Mouse (Mus musculus) brain, embryonic 14.5 days (tissue): Measurements from ENCODE around the gene Dock8. TPM values are rescaled to one million over a fixed set of nuclear protein-coding genes. Genes with fewer than 3 reads are reported as not detected.
"Not testable (repeated sequence)": the region's sequence is repeated elsewhere in the genome, so short reads cannot be mapped to it uniquely, and the experiment has no call there.

Source experiments
- DNase-seq: peaks from one replicate; pipeline ENCODE4 v3.0.0-alpha.2; 2011; ENCODE audit warnings: low read depth
- CTCF ChIP-seq: fragments of 200-500 bp; IDR thresholded peaks from 2 replicates; pipeline ENCODE4 v1.5.1; 2012; ENCODE audit warnings: inconsistent platforms, mild to moderate bottlenecking, moderate library complexity, borderline replicate concordance; ENCODE audit not compliant: insufficient read depth, insufficient read length; ENCODE audit errors: extremely low read depth
- POLR2A ChIP-seq: fragments of 200-500 bp; IDR thresholded peaks from 2 replicates; pipeline ENCODE4 v1.6.1; 2012; ENCODE audit warnings: mild to moderate bottlenecking, inconsistent platforms, borderline replicate concordance; ENCODE audit not compliant: poor library complexity, insufficient read depth, insufficient read length, severe bottlenecking; ENCODE audit errors: extremely low read depth
- polyA plus RNA-seq: library from polyadenylated mRNA; depleted of rRNA; stranded (reverse); fragments of >200 nt; gene quantifications from 2 replicates; pipeline ENCODE4 v1.2.3, GENCODE M21; 2012

Gene Dock8
- polyA plus RNA-seq, 1 experiment, result 1.2 TPM

DNA sequence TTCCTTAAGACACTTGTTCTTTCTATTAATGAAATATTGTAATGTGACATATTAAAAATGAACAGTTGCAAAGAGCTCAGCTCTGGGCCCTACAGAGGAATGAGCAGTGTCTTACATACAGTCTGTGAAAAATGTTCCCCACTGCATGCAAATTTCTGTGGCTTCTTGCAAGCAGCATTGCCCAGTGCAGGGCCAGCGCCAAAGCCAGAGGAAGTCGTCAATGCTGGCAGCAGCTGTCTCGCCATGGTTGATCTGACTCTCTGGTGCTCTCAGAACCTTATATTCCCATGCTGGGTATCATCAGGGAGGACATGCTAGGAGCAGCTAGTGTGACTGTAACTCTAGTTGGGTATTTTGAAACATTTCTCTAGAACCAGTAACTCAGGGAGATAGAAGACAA is 3.5 kb downstream of the Dock8 start:
- TF ChIP-seq POLR2A (no peak), CTCF (no peak)
- no peak for DNase-seq

DNA sequence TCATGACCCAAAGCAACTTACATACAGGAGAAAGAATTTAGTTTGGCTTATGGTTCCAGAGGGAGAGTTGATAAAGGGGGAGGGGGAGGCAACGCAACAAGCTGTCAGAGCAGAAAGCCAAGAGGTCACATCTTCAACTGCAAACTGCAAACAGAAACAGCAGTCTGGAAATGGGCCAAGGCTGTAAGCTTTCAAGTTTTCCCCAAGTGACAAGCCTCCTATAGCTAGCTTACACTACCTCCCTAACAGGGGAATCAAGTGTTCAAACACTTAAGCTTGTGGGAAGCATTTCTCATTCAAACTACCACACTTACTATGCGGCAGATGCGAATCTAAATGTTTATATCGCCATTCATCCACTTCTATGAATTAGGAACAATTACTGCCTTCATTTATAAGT is 4.5 kb downstream of the Dock8 start:
- peak; percentile 61 for DNase-seq
- no peak for TF ChIP-seq POLR2A
- no peak for TF ChIP-seq CTCF

DNA sequence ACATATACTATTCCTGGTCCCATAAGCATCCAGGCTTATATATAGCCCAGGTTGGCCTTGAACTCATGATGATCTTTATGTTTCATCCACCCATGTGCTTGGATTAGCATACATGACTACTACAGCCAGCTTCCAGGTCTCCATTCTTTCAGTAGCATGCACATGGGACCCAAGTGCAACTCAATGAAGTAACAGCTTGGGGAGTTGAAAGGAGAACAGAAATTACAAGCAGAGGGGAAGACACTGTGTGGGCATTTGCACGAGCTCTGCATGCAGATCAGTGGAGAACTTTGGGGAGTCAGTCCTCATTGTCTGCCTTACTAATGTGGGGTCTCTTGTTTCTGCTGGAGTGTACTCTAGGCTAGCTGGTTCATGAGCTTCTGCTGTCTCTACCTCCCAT is 7.4 kb downstream of the Dock8 start:
- no peak for TF ChIP-seq CTCF
- no peak for TF ChIP-seq POLR2A
- DNase-seq, result no peak

DNA sequence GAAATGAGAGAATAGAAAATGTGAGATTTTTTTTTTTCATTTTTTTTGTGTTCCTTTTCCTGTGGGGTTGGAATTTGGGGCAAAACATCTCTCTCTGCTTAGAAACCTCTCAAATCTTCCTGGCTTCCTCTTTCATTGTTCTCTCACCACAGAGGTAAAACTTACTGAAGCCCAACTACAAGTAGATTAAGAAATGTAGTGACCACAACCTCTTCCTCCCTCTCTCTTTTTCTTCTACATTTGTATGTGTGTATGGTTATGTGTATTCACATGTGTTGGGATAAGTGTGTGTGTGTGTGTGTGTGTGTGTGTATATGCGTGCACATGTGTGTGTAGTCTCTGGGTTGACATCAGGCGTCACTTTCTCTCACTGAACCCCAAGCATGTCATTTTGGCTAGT is 9.2 kb downstream of the Dock8 start:
- no peak for DNase-seq

DNA sequence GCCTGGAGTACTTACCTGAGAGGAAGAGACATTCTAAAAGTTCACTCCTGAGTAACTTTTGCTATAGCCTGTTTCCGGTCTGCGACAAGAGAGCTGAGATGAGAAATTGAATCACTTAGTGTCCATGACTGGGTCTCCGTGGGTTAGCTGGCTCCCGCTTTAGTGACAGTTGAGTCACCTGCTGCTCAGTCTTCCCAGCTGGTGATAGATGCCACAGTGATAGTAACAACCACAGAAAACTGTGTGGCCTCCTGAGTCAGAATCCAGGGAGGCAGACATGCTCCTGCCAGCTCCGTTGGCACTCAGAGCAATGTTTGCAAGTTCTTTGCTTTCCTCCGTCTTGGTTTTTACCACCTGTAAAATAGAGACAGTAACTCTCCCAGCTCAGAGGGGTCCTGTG is 23.4 kb downstream of the Dock8 start:
- no peak for DNase-seq
- no peak for TF ChIP-seq CTCF

More for the DNA sequence above, 9.2 kb downstream of the Dock8 start:
- TF ChIP-seq CTCF (no peak), POLR2A (no peak)

DNA sequence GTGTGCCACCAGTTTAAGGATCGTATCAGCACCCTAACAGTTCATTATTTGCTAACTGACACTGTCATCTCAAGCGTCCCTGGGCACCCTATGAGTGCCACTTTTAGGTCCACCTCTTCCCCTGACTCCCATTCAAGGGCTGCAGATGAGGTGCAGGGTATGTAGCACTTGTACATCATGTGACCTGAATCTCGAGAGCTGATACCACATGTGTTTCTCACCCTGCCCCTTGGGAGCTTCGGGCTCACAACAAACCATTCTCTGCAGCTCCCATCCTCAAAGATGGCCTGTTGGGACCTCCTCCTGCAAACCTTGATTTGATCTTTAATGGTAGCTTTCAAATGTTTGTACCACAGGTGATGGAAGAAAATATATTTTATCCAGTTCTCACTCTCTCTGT is 32.4 kb downstream of the Dock8 start:
- TF ChIP-seq POLR2A, result no peak
- DNase-seq, result no peak

DNA sequence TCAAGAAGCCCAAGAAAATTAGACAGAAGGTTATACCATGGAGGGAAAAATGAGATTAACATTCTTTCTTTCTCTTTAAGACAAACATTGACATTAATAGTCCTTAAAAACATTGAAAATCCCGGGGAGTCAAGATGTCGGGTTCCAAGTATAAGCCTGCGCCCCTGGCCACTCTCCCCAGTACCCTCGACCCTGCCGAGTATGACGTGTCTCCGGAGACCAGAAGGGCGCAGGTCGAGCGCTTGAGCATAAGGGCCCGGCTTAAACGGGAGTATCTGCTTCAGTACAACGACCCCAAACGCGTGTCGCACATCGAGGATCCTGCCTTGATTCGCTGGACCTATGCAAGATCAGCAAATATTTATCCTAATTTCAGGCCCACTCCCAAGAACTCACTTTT is 33.7 kb downstream of the Dock8 start:
- not testable (repeated sequence) for DNase-seq

DNA sequence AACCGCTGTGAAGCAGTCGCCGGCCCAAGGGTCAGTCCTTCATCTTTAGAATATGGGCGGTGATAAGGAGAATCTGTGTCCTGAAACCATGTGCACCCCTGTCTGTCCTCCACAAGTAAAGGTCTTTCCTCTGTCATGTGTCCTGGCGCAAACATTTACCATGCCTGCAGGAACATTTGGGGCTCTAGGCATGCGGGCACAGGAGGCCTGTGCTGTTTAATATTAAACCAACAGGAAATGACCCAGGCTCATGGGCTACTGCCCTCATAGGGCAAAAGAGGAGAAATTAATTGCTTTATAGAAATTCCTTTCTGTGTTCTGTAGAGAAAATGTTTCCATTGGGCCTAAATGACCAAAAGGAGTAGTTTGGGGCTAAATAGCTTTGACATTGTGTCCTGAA is 36.5 kb downstream of the Dock8 start:
- DNase-seq, result no peak
- TF ChIP-seq CTCF, result no peak
- no peak for TF ChIP-seq POLR2A

DNA sequence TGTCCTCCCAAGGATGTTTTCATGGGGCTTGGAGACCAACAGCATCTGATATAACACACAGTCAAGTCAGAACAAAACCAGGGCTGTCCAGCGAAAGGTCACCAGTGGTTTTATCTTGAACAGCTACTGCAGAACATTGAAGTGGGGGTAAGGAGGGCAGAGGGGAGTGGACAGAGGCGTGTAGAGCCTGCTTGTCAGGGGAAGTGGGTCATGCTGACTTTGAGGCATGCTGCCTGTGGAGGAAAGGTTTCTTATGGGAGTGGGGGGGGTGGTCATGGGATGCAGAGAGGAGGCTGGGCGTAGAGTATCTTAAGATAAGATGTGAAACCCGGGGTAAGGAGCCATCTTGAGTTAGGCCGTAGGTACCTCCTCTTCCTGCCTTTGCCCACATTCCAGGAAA is 37.5 kb downstream of the Dock8 start:
- TF ChIP-seq POLR2A (no peak), CTCF (no peak)
- DNase-seq, result no peak

DNA sequence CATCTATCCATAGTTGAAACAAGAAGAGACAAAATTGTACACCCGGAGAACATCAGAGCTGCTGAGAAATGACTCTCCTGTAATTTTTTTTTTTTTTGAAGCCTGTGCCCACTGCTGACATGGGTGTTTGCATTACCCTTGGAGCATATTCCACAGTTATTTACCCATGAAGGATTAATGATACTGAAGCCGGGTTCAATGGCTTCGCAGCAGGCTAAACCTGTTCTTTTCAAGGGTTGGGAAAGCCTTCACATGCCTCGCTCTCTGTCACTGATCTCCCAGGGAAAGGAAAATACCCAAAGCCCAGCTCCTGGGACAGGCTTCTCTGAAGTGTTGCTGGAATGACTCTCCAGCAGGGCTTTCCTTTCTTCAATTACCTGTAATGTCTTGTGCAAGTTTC is 37.9 kb downstream of the Dock8 start:
- no peak for DNase-seq
- TF ChIP-seq CTCF (no peak), POLR2A (no peak)

DNA sequence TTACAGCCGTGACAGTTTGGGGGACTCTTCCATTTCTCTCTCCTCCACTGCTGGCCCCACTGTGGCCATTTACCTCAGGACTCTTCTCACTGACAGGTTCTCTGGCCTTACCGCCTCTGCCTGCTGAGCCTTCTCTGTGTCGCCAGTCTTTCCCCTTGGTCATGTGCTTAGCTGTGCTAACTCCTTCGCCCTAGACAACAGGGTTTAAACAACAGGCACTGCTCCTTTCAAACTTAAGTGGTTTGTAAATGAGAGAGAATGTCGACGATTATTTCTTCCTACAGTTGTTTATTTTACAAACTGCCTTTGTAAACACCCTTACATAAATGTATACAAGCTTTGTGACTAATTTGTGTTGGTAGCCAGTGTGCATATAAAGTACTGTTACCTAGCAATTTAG is 39.0 kb downstream of the Dock8 start:
- no peak for DNase-seq
- TF ChIP-seq POLR2A (no peak), CTCF (no peak)

DNA sequence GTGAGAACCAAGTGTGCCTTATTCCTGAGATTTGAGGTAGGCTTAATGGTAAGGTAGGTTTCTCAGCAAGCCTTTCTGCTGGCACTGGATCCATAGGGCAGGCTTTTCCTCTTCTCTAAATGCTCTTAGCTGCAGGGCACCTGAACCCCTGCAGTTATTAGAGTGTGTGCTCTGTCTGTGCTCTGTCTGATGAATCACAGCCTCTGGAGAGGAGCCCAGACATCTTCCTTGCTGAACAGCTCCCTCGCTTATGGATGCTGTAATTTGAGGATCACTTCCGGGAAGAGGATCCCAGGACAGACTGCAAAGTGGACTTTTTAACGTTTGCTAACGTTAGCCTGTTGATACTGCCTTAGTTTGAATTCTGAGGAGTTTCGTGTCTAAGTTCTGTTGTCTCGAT is 41.9 kb downstream of the Dock8 start:
- DNase-seq, result no peak
- no peak for TF ChIP-seq POLR2A
- no peak for TF ChIP-seq CTCF

DNA sequence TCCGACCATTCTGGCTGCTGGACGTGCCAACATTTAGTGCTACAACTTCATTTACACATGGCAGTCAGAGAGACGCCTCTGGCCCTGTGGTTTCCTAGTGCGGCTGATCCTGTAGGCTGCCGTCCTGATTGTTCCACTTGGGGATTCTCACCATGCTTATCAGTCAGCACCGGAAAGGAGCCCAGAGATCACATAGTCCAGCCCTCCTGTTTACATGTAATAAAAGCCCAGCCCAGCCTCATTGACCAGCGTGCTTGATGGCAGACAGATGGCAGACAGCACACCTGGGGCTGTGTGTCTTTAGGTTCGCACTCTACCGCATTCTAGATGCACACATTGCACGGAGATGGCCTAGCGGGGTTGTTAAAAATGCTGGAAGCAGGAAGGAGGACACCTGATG is 43.6 kb downstream of the Dock8 start:
- no peak for TF ChIP-seq POLR2A
- no peak for TF ChIP-seq CTCF
- no peak for DNase-seq
